10 mouse cellular contexts compared by ENCODE assay signal in the genomic region with DNA sequence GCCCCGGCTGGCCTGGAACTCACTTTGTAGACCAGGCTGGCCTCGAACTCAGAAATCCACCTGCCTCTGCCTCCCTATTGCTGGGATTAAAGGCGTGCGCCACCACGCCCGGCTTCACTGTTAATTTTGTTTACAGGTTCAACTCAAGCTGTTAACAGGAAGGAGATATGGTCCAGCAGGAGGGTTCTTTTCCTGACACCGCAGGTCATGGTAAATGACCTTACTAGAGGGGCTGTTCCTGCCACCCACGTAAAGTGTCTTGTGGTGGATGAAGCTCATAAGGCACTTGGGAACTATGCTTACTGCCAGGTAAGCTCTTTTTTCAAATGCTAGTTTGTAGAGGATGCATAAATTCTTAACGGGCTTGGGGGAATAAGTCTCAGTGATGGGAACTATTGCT. TPM values are rescaled to one million over a fixed set of nuclear protein-coding genes. Genes with fewer than 3 reads are reported as not detected.
DNase-seq lines count a peak whose midpoint lies in the region; ATAC-seq and TF ChIP-seq lines count a peak whose summit lies in the region.
"Had no signal": no experiment of that assay in that cellular context is flagged by ENCODE, and none has a peak within 500 bp of the region (broad histone marks: within the 10 kb centered on the region; RNA-seq: fewer than 3 reads in every experiment).

No protein-coding gene starts in this region.

- intact Hi-C loops in heart, postnatal 14 days (cut with DNase I) = loop anchor here (5.0 kb wide), 1 partner anchor 95 kb away; a partner anchor contains a TSS

- no peak for TF ChIP-seq EP300 in heart, postnatal 0 days (IDR thresholded peaks at IDR 0.05; ENCODE audit: low read depth)

- peaks cover 16% of the 10 kb centered on the region for H3K4me1 ChIP-seq in heart, postnatal 0 days (ENCODE audit: control insufficient read depth, insufficient read depth)
- H3K4me1 ChIP-seq in embryonic facial prominence, embryonic 11.5 days (ENCODE audit: control insufficient read depth, insufficient read depth, low read length) = no peaks in the 10 kb centered on the region
- H3K4me1 ChIP-seq in hindbrain, embryonic 16.5 days (ENCODE audit: control insufficient read depth, insufficient read depth, low read depth, low read length) = peaks cover 25% of the 10 kb centered on the region
- peaks cover 29% of the 10 kb centered on the region for H3K4me1 ChIP-seq in midbrain, embryonic 14.5 days (ENCODE audit: control insufficient read depth, insufficient read depth, low read length)

- H3K27me3 ChIP-seq in heart, postnatal 0 days (ENCODE audit: control insufficient read depth, insufficient read depth, low read length) = no peaks in the 10 kb centered on the region
- H3K27me3 ChIP-seq in embryonic facial prominence, embryonic 11.5 days (ENCODE audit: control insufficient read depth, insufficient read depth, low read length) = no peaks in the 10 kb centered on the region
- no peaks in the 10 kb centered on the region for H3K27me3 ChIP-seq in hindbrain, embryonic 16.5 days (replicated peaks; ENCODE audit: control insufficient read depth, insufficient read depth, low read length)
- H3K27me3 ChIP-seq in midbrain, embryonic 14.5 days (ENCODE audit: control insufficient read depth, insufficient read depth, low read length) = no peaks in the 10 kb centered on the region

- peak overlapping the region; percentile 97; the same call in 1 of the 2 replicates for H3K4me2 ChIP-seq in heart, postnatal 0 days (ENCODE audit: low read depth, low read length)
- peak overlapping the region; percentile 72 for H3K4me2 ChIP-seq in embryonic facial prominence, embryonic 11.5 days (ENCODE audit: low read depth, low read length)
- peak overlapping the region; percentile 71 for H3K4me2 ChIP-seq in hindbrain, embryonic 16.5 days (ENCODE audit: low read length)
- H3K4me2 ChIP-seq in midbrain, embryonic 14.5 days (ENCODE audit: low read length) = peak overlapping the region; percentile 89

- H3K4me3 ChIP-seq in heart, postnatal 0 days (ENCODE audit: low read depth, low read length) = no peak overlapping the region; the same call in 1 of the 2 replicates
- H3K4me3 ChIP-seq in embryonic facial prominence, embryonic 11.5 days (ENCODE audit: low read depth, low read length) = peak overlapping the region; percentile 62; the same call in 1 of the 2 replicates
- H3K4me3 ChIP-seq in hindbrain, embryonic 16.5 days (ENCODE audit: low read length) = no peak overlapping the region; the same call in 1 of the 2 replicates
- H3K4me3 ChIP-seq in midbrain, embryonic 14.5 days (replicated peaks; ENCODE audit: low read depth, low read length) = peak overlapping the region; percentile 85; the same call in 1 of the 2 replicates

- DNase-seq in heart, postnatal 0 days (ENCODE audit: low spot score) = no peak
- no peak for DNase-seq in heart, postnatal 14 days
- DNase-seq in embryonic facial prominence, embryonic 11.5 days (ENCODE audit: low spot score) = no peak
- DNase-seq in midbrain, embryonic 14.5 days = no peak
- no peak for DNase-seq in cerebellum, adult 8-10 months
- no peak for DNase-seq in adrenal gland, adult (ENCODE audit: inconsistent age in 2 of 2, low spot score in 1 of 2)
- no peak for DNase-seq in testis, postnatal 14 days (ENCODE audit: low spot score)
- DNase-seq: gastrocnemius, postnatal 14 days; lung, postnatal 4 days had no signal

- no peak for TF ChIP-seq CTCF in heart, postnatal 0 days (IDR thresholded peaks at IDR 0.05; ENCODE audit: low read depth)

- H3K9me3 ChIP-seq in heart, postnatal 0 days (replicated peaks; ENCODE audit: control insufficient read depth, low read length) = no peaks in the 10 kb centered on the region
- H3K9me3 ChIP-seq in embryonic facial prominence, embryonic 11.5 days (replicated peaks; ENCODE audit: control insufficient read depth, low read length) = no peaks in the 10 kb centered on the region
- H3K9me3 ChIP-seq in hindbrain, embryonic 16.5 days (ENCODE audit: control insufficient read depth, low read length) = no peaks in the 10 kb centered on the region
- H3K9me3 ChIP-seq in midbrain, embryonic 14.5 days (ENCODE audit: control insufficient read depth, low read length) = no peaks in the 10 kb centered on the region

- ATAC-seq in heart, postnatal 0 days (ENCODE audit: insufficient read depth, low read depth) = no peak
- no peak for ATAC-seq in embryonic facial prominence, embryonic 11.5 days (replicated peaks; ENCODE audit: insufficient number of reproducible peaks, low FRiP score, low TSS enrichment, low read depth)
- no peak for ATAC-seq in hindbrain, embryonic 16.5 days
- no peak for ATAC-seq in midbrain, embryonic 14.5 days (ENCODE audit: low FRiP score, low TSS enrichment)

- 70% methylated on average over 9 of the region's 9 CpGs for WGBS in heart, postnatal 0 days
- WGBS in embryonic facial prominence, embryonic 11.5 days = 79% methylated on average over 9 of the region's 9 CpGs
- 88% methylated on average over 9 of the region's 9 CpGs for WGBS in hindbrain, embryonic 16.5 days
- WGBS in midbrain, embryonic 14.5 days = 82% methylated on average over 9 of the region's 9 CpGs

- 0 out of 2 replicates have a peak overlapping the region, but pooled peaks have one; percentile 86 for H3K9ac ChIP-seq in heart, postnatal 0 days (replicated peaks; ENCODE audit: low read depth, low read length)
- no peak overlapping the region for H3K9ac ChIP-seq in embryonic facial prominence, embryonic 11.5 days (replicated peaks; ENCODE audit: low read length)
- H3K9ac ChIP-seq in hindbrain, embryonic 16.5 days (ENCODE audit: low read depth, low read length) = no peak overlapping the region
- 0 out of 2 replicates have a peak overlapping the region, but pooled peaks have one; percentile 16 for H3K9ac ChIP-seq in midbrain, embryonic 14.5 days (replicated peaks; ENCODE audit: low read length)

- H3K27ac ChIP-seq in heart, postnatal 0 days (ENCODE audit: low read depth) = no peak overlapping the region
- no peak overlapping the region for H3K27ac ChIP-seq in embryonic facial prominence, embryonic 11.5 days (replicated peaks; ENCODE audit: low read depth, low read length)
- H3K27ac ChIP-seq in hindbrain, embryonic 16.5 days (ENCODE audit: low read depth, low read length) = no peak overlapping the region
- H3K27ac ChIP-seq in midbrain, embryonic 14.5 days (replicated peaks; ENCODE audit: low read depth, low read length) = no peak overlapping the region

- H3K36me3 ChIP-seq in heart, postnatal 0 days (replicated peaks; ENCODE audit: control insufficient read depth, insufficient read depth, low read length) = 0 out of 2 replicates have a peak, but pooled peaks cover 4% of the 10 kb centered on the region
- H3K36me3 ChIP-seq in embryonic facial prominence, embryonic 11.5 days (replicated peaks; ENCODE audit: control insufficient read depth, insufficient read depth, low read depth, low read length) = no peaks in the 10 kb centered on the region
- H3K36me3 ChIP-seq in hindbrain, embryonic 16.5 days (ENCODE audit: control insufficient read depth, insufficient read depth, low read length) = no peaks in the 10 kb centered on the region
- H3K36me3 ChIP-seq in midbrain, embryonic 14.5 days (ENCODE audit: control insufficient read depth, insufficient read depth, low read length) = peaks cover 4% of the 10 kb centered on the region; the same call in 1 of the 2 replicates

RNA-seq across cellular contexts. Expression of a gene that starts 1.5 kb away (rescaled TPM):
- 4.6 and 7.6 TPM in 2 replicates for total RNA-seq in heart, postnatal 0 days (2014; rRNA removed; ENCODE audit: low replicate concordance)
- 4.5 and 5.0 TPM in 2 replicates for polyA plus RNA-seq in heart, postnatal 0 days (2015; fragmentation: Nextera tagmentation; extraction: Ambion mirVana)
- total RNA-seq in heart, postnatal 14 days (2021) = 1 to 10 TPM; 5.5 to 6.4 TPM
- 14.4 and 14.8 TPM in 2 replicates for polyA plus RNA-seq in embryonic facial prominence, embryonic 11.5 days (2014; fragmentation: Nextera tagmentation; extraction: Ambion mirVana)
- polyA plus RNA-seq in hindbrain, embryonic 16.5 days (2015; fragmentation: Nextera tagmentation; extraction: Ambion mirVana) = 5.9 and 6.7 TPM in 2 replicates
- 8.3 and 8.6 TPM in 2 replicates for polyA plus RNA-seq in midbrain, embryonic 14.5 days (2014; fragmentation: Nextera tagmentation; extraction: Ambion mirVana)

RNA-seq across cellular contexts. Expression of a gene that starts 3.1 kb away (rescaled TPM):
- 200 and 520 TPM in 2 replicates for total RNA-seq in heart, postnatal 0 days (2014; rRNA removed; ENCODE audit: low replicate concordance)
- 604 and 668 TPM in 2 replicates for polyA plus RNA-seq in heart, postnatal 0 days (2015; fragmentation: Nextera tagmentation; extraction: Ambion mirVana)
- total RNA-seq in heart, postnatal 14 days (2021) = 100 to 1,000 TPM; 204 to 219 TPM
- 689 and 760 TPM in 2 replicates for polyA plus RNA-seq in embryonic facial prominence, embryonic 11.5 days (2014; fragmentation: Nextera tagmentation; extraction: Ambion mirVana)
- polyA plus RNA-seq in hindbrain, embryonic 16.5 days (2015; fragmentation: Nextera tagmentation; extraction: Ambion mirVana) = 388 and 458 TPM in 2 replicates
- polyA plus RNA-seq in midbrain, embryonic 14.5 days (2014; fragmentation: Nextera tagmentation; extraction: Ambion mirVana) = 396 and 403 TPM in 2 replicates

RNA-seq across cellular contexts. Expression of a gene that starts 40.8 kb away (rescaled TPM):
- 19.4 and 20.8 TPM in 2 replicates for total RNA-seq in heart, postnatal 0 days (2014; rRNA removed; ENCODE audit: low replicate concordance)
- polyA plus RNA-seq in heart, postnatal 0 days (2015; fragmentation: Nextera tagmentation; extraction: Ambion mirVana) = 18.1 and 20.0 TPM in 2 replicates
- 10 to 100 TPM; 18.9 to 20.1 TPM for total RNA-seq in heart, postnatal 14 days (2021)
- 67.2 and 77.9 TPM in 2 replicates for polyA plus RNA-seq in embryonic facial prominence, embryonic 11.5 days (2014; fragmentation: Nextera tagmentation; extraction: Ambion mirVana)
- 45.4 and 45.8 TPM in 2 replicates for polyA plus RNA-seq in hindbrain, embryonic 16.5 days (2015; fragmentation: Nextera tagmentation; extraction: Ambion mirVana)
- polyA plus RNA-seq in midbrain, embryonic 14.5 days (2014; fragmentation: Nextera tagmentation; extraction: Ambion mirVana) = 57.4 and 61.2 TPM in 2 replicates

Comparison
In these comparisons a context has a peak if more than half of its experiments do, and no peak if none do; other contexts are left out.
1. H3K4me3 ChIP-seq: peak in embryonic facial prominence, embryonic 11.5 days (single experiment) and midbrain, embryonic 14.5 days (single experiment); none in heart, postnatal 0 days (single experiment) and hindbrain, embryonic 16.5 days (single experiment).
2. H3K9ac ChIP-seq: peak in heart, postnatal 0 days (single experiment) and midbrain, embryonic 14.5 days (single experiment); none in embryonic facial prominence, embryonic 11.5 days (single experiment) and hindbrain, embryonic 16.5 days (single experiment).
3. Peak in every context shown above with its lines, with median percentiles within 50 percentile points of each other: H3K4me2 ChIP-seq.